Mouse (Mus musculus) CH12.LX (cell line): ENCODE data around the gene Cops2.

Source experiments
- CTCF ChIP-seq, 2 experiments: IDR thresholded peaks in 1 of 2; conservative IDR thresholded peaks in 1 of 2; 2 replicates each; pipeline ENCODE4 v1.5.1; 2011 to 2012; ENCODE audit warnings: low read depth in 2 of 2, low read length in 2 of 2, improper control_type of control experiment in 1 of 2, inconsistent platforms in 1 of 2, mild to moderate bottlenecking in 1 of 2, moderate library complexity in 1 of 2
- E2F4 ChIP-seq: IDR thresholded peaks from 2 replicates; pipeline ENCODE4 v1.6.1; 2011; ENCODE audit warnings: low read depth, low read length, improper control_type of control experiment; ENCODE audit not compliant: insufficient replicate concordance
- EP300 ChIP-seq: IDR thresholded peaks from 2 replicates; pipeline ENCODE4 v1.6.1; 2011; ENCODE audit warnings: low read length, improper control_type of control experiment
- GABPA ChIP-seq: IDR thresholded peaks from 2 replicates; pipeline ENCODE4 v1.6.1; 2012; ENCODE audit warnings: low read depth, low read length, improper control_type of control experiment, inconsistent platforms; ENCODE audit not compliant: insufficient replicate concordance
- MAX ChIP-seq: IDR thresholded peaks from 2 replicates; pipeline ENCODE4 v1.6.1; 2011; ENCODE audit warnings: low read length, improper control_type of control experiment
- POLR2A ChIP-seq: IDR thresholded peaks from 2 replicates; pipeline ENCODE4 v1.6.1; 2011; ENCODE audit warnings: low read depth, mild to moderate bottlenecking, improper control_type of control experiment, low read length
- TBP ChIP-seq: conservative IDR thresholded peaks from 2 replicates; pipeline ENCODE4 v1.6.1; 2011; ENCODE audit warnings: low read depth, low read length, improper control_type of control experiment
- USF1 ChIP-seq: IDR thresholded peaks from 2 replicates; pipeline ENCODE4 v1.6.1; 2014; ENCODE audit warnings: low read depth, mild to moderate bottlenecking, inconsistent platforms, low read length, improper control_type of control experiment
- ZC3H11A ChIP-seq: IDR thresholded peaks from 2 replicates; pipeline ENCODE4 v1.6.1; 2012; ENCODE audit warnings: low read depth, mild to moderate bottlenecking, inconsistent platforms, low read length, improper control_type of control experiment

DNA sequence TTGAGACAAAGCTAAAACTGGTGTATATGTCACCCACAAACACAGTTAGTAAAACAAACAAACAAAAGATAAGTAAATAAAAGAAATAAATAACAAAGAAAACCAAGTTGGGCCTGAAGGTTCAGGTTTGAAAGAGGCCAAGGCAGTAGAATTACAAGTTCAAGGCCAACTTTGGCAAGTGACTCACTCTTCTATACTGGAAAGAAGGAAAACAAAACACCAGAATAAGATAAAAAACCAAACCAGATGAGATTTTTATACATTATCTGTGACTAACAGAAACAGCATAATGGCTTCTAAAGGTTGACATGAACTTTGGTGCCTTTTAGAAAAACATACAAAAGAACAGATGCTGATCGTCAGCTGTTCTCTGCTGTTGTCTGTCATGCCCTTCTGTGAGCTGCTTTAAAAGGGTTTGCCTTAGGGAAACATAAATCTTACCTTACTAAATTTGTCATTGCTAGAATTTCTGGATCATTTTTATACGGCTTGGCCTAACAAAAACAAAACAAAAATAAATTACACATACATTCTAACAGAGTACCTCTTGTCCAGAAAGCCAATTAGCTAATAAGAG is 20.1 kb downstream of the Cops2 start:
- no peak for TF ChIP-seq E2F4
- no peak for TF ChIP-seq CTCF (conservative IDR thresholded peaks at IDR 0.05 in 1 of 2, IDR thresholded peaks at IDR 0.05 in 1 of 2; ENCODE audit: low read depth in 2 of 2, low read length in 2 of 2)
- TF ChIP-seq ZC3H11A = no peak
- no peak for TF ChIP-seq USF1
- TF ChIP-seq TBP = no peak
- no peak for TF ChIP-seq POLR2A
- TF ChIP-seq MAX = no peak
- no peak for TF ChIP-seq EP300
- TF ChIP-seq GABPA = no peak
